Mouse (Mus musculus) kidney, embryonic 14.5 days (tissue): ENCODE measurements around the gene Plpp3. TPM values are rescaled to one million over a fixed set of nuclear protein-coding genes. Genes with fewer than 3 reads are reported as not detected.

Experiments used
- ATAC-seq: fragments of 200-750 bp; cut with Nextera tagmentation; 2 replicates; pipeline ENCODE4 v1.8.0; 2017; ENCODE audit warnings: moderate number of reproducible peaks, mild to moderate bottlenecking, moderate TSS enrichment, moderate library complexity; ENCODE audit not compliant: low FRiP score, low TSS enrichment
- H3K27ac ChIP-seq: fragments of 300-500 bp; sonication (generic); 2 replicates; pipeline ENCODE4 v1.5.1; 2014; ENCODE audit warnings: low read depth, mild to moderate bottlenecking, low read length, moderate library complexity, mixed read lengths
- H3K27me3 ChIP-seq: fragments of 300-500 bp; sonication (generic); 2 replicates; pipeline ENCODE4 v1.6.1; 2014; ENCODE audit warnings: mild to moderate bottlenecking, low read length; ENCODE audit not compliant: control insufficient read depth, insufficient read depth
- H3K36me3 ChIP-seq: fragments of 300-500 bp; sonication (generic); 2 replicates; pipeline ENCODE4 v1.6.1; 2014; ENCODE audit warnings: low read length, mixed read lengths; ENCODE audit not compliant: control insufficient read depth, insufficient read depth
- H3K4me1 ChIP-seq: fragments of 300-500 bp; sonication (generic); 2 replicates; pipeline ENCODE4 v1.6.1; 2014; ENCODE audit warnings: low read length, mixed read lengths; ENCODE audit not compliant: control insufficient read depth, insufficient read depth
- H3K4me2 ChIP-seq: fragments of 300-500 bp; sonication (generic); replicated peaks from 2 replicates; pipeline ENCODE4 v1.6.1; 2014; ENCODE audit warnings: low read depth, mild to moderate bottlenecking, low read length
- H3K4me3 ChIP-seq: fragments of 300-500 bp; sonication (generic); 2 replicates; pipeline ENCODE4 v1.5.1; 2014; ENCODE audit warnings: mild to moderate bottlenecking, low read length
- H3K9ac ChIP-seq: fragments of 300-500 bp; sonication (generic); 2 replicates; pipeline ENCODE4 v1.6.1; 2014; ENCODE audit warnings: low read depth, mild to moderate bottlenecking, low read length, moderate library complexity
- H3K9me3 ChIP-seq: fragments of 300-500 bp; sonication (generic); 2 replicates; pipeline ENCODE4 v1.6.1; 2016; ENCODE audit warnings: low read length; ENCODE audit not compliant: control insufficient read depth
- WGBS: fragments of 180-500 bp; shearing (Covaris S2); extraction: QIAGEN DNeasy Blood & Tissue Kit; methylation state at CpG from one replicate; pipeline ENCODE4 v1.1.7; 2014; 5-methylcytosine and 5-hydroxymethylcytosine counted together
- polyA plus RNA-seq: library from polyadenylated mRNA; unstranded; fragments of >200 nt; fragmentation: Nextera tagmentation; extraction: Ambion mirVana; gene quantifications from 2 replicates; pipeline ENCODE4 v1.2.1, GENCODE M21; 2014

The Plpp3 gene
- polyA plus RNA-seq, 1 experiment from 2014 or later: 53.0 TPM

DNA sequence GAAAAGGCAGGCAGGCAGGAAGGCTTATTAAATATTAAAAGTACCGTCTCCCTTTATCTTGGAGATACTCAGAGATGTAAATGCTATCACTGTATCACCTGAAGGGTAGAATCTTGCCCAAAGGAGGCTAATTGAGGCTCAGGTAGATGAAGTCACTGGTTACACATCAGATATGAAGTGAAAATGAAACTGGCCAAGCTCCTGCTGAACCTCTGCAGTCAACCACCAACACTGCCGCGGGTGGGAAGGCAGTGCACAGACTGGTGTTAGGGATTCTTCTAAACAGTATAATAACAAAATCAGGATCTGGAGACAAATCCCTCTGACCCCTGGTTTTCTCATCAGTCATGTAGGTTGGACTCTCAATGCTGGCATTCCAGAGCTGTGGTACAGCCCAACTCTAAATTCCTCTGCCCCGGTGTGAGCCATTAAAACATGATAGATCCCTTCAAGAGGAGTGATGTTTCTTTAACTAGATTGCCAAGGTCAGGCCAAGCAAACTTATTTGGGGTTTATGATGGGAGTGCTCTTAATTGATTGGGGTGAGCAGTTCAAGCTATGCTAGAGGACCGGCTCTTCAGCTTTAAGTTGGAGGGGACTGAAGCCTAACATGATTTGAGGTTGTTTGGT, 95.5 kb downstream of the Plpp3 start:
- no peak overlapping the region for H3K27ac ChIP-seq
- no peaks in the 10 kb centered on the region for H3K9me3 ChIP-seq
- no peaks in the 10 kb centered on the region for H3K4me1 ChIP-seq
- H3K9ac ChIP-seq: no peak overlapping the region
- WGBS: 43% methylated on average over 5 of the region's 5 CpGs
- H3K36me3 ChIP-seq: no peaks in the 10 kb centered on the region
- no peak overlapping the region for H3K4me2 ChIP-seq
- H3K4me3 ChIP-seq: no peak overlapping the region
- ATAC-seq: no peak
- no peaks in the 10 kb centered on the region for H3K27me3 ChIP-seq

DNA sequence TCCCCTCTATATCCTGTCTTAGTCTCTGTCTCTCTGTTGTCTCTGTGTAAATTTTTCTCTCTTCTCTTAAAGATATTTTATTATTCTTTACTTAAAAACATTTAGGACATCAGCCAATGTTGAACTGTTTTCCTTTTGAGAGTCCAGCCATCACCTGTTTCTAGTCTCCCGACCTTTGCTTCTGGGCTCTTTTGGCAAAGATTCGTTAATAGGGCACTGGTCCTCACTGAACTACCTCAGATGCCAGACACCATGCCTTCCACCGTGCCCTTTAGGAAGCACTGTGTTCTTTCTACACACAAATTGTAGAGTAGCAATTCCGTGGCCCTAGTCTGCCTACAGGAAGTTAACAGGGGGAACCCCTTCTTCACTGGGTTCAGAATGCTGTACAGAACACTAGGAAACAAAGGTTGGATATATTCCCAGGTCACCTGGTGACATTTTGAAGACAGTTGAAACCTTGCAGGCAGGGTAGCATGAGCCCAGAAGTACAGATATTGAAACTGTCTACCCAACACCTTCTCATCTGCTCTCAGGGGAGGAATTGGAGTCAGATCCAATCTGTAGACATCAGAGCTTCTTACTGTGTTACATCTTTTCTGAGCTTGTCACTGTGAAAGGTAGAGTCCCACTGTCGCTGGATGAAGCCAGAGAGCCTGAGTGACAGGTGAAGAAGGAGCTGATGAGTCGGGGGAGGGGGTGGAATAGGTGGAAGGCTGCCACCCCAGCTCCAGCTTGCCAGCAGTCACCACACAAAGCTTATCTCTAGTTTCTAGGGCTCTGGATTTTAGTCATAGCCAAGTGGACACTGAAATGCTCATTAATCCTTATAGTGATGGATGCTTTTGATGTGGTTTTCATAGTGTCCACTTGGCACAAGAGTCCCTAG, 96.5 kb downstream of the Plpp3 start:
- no peaks in the 10 kb centered on the region for H3K4me1 ChIP-seq
- no peak overlapping the region for H3K9ac ChIP-seq
- H3K27me3 ChIP-seq: no peaks in the 10 kb centered on the region
- H3K4me2 ChIP-seq: no peak overlapping the region
- no peak; the same call in 1 of the 2 replicates for ATAC-seq
- no peaks in the 10 kb centered on the region for H3K9me3 ChIP-seq
- WGBS: 68% methylated on average over 6 of the region's 6 CpGs
- no peaks in the 10 kb centered on the region for H3K36me3 ChIP-seq
- no peak overlapping the region for H3K4me3 ChIP-seq
- no peak overlapping the region for H3K27ac ChIP-seq

DNA sequence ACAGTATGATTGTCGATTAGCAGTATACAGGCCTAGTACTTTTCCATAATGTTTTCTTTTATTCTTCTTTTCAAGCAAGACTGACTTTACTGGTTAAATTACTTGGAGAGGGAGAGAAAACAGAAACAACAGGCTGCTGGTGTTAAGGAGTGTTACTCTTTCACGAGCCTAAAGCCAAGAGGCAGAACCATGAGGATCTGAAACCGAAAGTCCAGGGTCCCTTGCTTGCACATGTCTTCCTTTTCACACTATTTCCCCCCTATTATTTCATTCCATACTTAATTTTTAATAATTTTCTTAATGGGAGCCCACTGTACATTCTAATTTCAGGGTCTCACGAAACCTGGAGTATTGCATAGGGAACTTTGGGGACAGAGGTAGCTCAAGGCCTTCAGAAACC, 97.2 kb downstream of the Plpp3 start:
- Histone ChIP-seq H3K27me3 (no peaks in the 10 kb centered on the region), H3K9me3 (no peaks in the 10 kb centered on the region), H3K27ac (no peak overlapping the region), H3K9ac (no peak overlapping the region), H3K36me3 (no peaks in the 10 kb centered on the region), H3K4me2 (no peak overlapping the region), H3K4me3 (no peak overlapping the region), H3K4me1 (no peaks in the 10 kb centered on the region)
- no peak for ATAC-seq
- 90% methylated on average over 4 of the region's 4 CpGs for WGBS

DNA sequence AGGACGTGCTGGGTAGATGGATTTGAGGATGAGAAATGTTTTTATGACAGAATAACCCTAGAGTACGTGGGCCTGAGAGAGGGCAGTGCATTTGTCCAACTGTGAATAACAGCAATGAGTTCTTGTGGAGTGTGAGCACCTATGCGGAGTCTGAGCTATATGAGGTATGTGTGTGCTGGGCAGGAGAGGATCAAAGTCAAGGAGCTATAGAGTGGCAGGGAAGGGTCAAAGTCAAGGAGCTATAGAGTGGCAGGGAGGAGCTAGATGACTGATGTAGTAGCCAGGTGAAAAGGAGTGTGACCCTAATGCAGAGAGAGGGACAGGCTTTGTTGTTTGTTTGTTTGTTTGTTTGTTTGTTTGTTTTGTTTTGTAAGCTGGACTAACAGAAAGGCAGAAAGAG, 98.0 kb downstream of the Plpp3 start:
- Histone ChIP-seq H3K9ac (no peak overlapping the region), H3K4me2 (no peak overlapping the region), H3K9me3 (no peaks in the 10 kb centered on the region), H3K27ac (no peak overlapping the region), H3K4me3 (no peak overlapping the region), H3K36me3 (no peaks in the 10 kb centered on the region), H3K27me3 (no peaks in the 10 kb centered on the region), H3K4me1 (no peaks in the 10 kb centered on the region)
- 0 out of 2 replicates have a peak, but pooled peaks have one; percentile 39 for ATAC-seq
- WGBS: 89% methylated on average over 3 of the region's 3 CpGs

DNA sequence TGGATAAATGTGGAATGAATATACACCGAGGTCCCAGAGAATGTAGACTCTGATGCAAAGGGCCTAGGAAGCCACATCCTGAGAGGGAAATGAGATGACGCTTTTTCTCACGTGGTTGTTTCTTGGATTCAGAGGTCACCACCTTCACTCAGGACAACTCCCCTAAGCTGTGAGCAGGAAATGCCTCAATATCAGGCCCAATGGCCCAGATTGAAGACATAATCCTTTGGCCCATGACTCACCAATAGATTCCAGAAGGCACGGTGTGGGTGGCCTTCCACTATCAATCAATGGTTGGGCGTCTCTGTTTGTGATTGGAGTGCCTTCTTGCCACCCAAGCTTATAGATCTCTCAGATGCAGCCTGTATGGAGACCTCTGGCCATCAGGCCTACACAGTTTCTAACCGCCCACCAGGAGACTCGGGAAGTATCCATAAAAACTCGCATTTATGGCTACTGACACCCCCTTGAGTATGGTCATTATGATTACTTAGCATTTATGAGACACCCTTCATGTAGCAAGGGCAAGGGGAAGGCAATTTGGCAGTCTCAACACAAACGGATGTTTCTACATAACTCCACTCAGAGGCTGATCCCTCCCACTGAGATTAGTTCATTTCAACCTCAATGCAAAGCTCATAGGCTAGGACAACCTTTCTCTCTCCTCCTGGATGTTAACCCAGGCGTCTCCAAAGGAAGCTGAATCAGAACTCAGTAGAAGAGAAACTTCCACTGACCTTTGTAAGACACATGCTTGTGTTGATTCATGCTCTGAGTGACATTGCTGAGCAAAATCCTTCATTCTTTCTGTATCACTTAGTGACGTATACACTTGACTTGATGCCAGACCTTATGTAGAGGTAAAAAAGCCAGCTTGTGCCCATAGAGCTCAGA, 100.8 kb downstream of the Plpp3 start:
- WGBS: 74% methylated on average over 11 of the region's 11 CpGs
- no peaks in the 10 kb centered on the region for H3K9me3 ChIP-seq
- no peak overlapping the region for H3K9ac ChIP-seq
- no peak for ATAC-seq
- H3K4me1 ChIP-seq: peaks cover 4% of the 10 kb centered on the region; the same call in 1 of the 2 replicates
- H3K4me2 ChIP-seq: no peak overlapping the region
- H3K27ac ChIP-seq: no peak overlapping the region
- H3K27me3 ChIP-seq: no peaks in the 10 kb centered on the region
- no peak overlapping the region for H3K4me3 ChIP-seq
- no peaks in the 10 kb centered on the region for H3K36me3 ChIP-seq

DNA sequence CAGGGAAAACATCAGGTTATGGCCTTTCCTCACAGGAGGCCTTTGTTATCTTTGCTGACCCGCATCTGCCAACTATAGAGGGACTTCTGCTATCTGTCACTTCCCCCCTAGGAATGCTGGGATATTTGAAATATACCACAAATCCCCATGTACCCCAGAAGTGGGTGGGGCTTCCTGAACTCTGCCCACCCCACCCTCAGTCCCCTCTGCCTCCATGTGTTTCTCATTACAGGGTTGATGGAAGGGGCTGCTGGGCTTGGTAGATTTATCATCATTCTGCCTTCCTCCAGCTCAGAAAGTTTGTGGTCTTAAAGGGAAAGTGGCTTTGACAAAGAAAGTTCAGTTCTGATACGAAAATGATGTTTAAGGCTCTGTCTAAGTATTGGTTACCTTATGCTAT, 103.2 kb downstream of the Plpp3 start:
- H3K4me2 ChIP-seq: no peak overlapping the region
- H3K27me3 ChIP-seq: no peaks in the 10 kb centered on the region
- no peak overlapping the region for H3K27ac ChIP-seq
- no peak overlapping the region for H3K9ac ChIP-seq
- 43% methylated on average over 2 of the region's 2 CpGs for WGBS
- H3K36me3 ChIP-seq: no peaks in the 10 kb centered on the region
- ATAC-seq: no peak
- peaks cover 4% of the 10 kb centered on the region; the same call in 1 of the 2 replicates for H3K4me1 ChIP-seq
- H3K4me3 ChIP-seq: no peak overlapping the region
- no peaks in the 10 kb centered on the region for H3K9me3 ChIP-seq

DNA sequence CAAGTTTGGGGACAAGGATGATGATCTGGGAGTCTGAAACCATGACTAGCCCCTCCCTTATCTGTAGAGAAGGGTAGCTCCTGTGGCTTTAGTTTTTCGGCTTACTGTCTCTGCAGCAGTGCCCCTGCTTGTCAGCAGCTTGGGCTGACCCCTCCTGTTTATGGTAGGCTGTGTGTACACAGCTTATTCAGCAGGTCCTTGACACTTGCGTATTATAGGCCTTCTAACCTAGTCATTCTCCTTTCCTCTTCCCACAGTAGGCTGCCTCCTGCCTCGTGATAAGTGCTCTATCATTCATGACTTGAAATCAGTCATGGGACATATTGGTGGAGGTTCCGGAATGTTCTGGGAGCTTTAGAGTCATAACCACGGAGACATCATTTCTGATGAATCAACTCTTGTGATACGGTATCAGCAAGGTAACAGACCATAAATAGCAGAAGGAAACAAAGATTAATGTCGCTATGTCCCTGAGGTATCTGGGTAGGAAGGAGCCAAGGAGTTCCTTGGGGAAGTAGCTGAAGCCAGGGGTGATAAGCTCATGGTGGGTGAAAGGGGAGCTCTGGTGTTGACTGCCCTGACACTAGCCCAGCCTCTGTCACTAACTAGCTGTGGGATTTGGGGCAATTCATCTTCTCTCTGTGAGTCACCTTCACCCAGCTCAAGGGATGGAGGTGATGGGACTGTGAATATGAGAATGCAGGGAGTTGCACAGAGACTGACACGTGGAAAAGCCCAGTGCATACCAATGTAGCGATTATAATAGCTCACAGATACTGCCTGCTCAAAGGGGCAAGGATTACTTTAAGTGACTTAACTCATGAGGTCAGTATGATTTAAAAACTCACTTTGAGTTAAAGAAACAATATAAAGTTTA, 104.0 kb downstream of the Plpp3 start:
- ATAC-seq: no peak
- Histone ChIP-seq H3K27me3 (no peaks in the 10 kb centered on the region), H3K27ac (no peak overlapping the region), H3K9ac (no peak overlapping the region), H3K36me3 (no peaks in the 10 kb centered on the region), H3K4me1 (peaks cover 4% of the 10 kb centered on the region; the same call in 1 of the 2 replicates), H3K4me2 (no peak overlapping the region), H3K4me3 (no peak overlapping the region), H3K9me3 (no peaks in the 10 kb centered on the region)
- WGBS: 70% methylated on average over 9 of the region's 9 CpGs

DNA sequence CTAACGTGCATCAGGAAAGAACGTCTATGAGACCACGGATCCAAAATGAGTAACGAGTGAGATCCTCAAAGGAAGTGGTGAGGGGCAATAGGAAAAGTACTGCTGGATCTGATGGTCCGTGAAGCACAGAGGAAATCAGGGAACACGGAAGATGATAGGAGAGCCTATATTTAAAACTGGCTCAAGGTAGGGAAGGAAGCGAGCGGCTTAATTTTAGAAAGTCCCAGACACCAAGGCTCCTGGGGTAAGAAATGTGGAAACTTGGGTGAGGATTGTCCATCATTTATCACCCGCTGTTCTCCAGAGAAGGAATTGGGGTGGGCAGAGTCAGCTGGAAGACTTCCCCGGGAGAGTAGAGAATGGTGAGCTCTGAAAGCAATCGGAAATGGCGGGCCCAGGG, 105.2 kb downstream of the Plpp3 start:
- Histone ChIP-seq H3K4me1 (peaks cover 4% of the 10 kb centered on the region; the same call in 1 of the 2 replicates), H3K9ac (no peak overlapping the region), H3K27ac (no peak overlapping the region), H3K4me2 (no peak overlapping the region), H3K4me3 (no peak overlapping the region), H3K36me3 (no peaks in the 10 kb centered on the region), H3K9me3 (no peaks in the 10 kb centered on the region), H3K27me3 (no peaks in the 10 kb centered on the region)
- 79% methylated on average over 12 of the region's 12 CpGs for WGBS
- ATAC-seq: no peak
